Mouse (Mus musculus): ENCODE measurements around the gene Trmu.

DNA sequence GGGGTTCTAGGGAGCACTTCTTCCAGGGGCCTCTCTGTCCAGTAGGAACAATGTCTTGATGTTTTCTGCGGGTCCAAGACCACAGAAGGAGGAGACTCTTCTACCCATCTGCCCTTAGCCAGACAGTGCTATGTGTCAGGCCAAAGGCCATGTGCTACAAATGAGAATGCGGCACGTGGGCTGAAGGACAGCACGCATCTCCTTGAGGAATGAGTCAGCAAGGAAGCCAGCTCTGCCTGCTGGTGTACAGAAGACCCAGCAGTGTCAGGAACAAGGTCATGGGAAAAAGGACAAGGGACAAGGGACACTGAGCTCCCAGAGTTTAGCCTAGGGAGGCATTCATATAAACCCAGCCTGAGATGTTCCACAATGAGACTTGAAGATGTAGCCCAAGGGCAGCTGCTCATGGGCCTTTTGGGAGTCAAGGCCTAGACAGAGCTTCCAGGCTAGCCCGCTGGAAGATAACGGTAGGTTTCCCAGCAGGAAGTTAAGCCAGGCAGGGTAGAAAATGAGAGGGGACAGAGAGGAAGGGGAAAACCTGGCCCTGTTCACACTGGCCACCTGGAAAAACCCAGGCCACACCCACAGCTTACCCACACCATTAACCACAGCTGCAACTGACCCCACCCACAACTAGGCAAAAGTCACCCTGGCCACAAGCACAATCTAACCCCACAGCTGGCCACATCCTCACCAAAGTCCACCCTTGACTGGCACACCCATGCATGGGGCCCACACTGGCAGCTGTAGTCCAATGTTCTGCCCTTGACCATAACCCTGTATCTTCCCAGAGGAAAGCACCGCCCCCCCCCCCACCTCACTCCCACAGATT, 29.8 kb downstream of the Trmu start:
- TF ChIP-seq CTCF (IDR thresholded peaks at IDR 0.05; ENCODE audit: insufficient read depth, low read depth, low read length) (no peak), POLR2A (IDR thresholded peaks at IDR 0.05; ENCODE audit: insufficient read depth, low read depth, low read length) (no peak)
